Mouse (Mus musculus) kidney, adult 11 months (tissue): Measurements from ENCODE around the gene Dlgap5.
"Not testable (repeated sequence)": the region's sequence is repeated elsewhere in the genome, so short reads cannot be mapped to it uniquely, and the experiment has no call there.

Experiments used
- DNase-seq: peaks from one replicate; pipeline ENCODE4 v3.0.0; 2022

Gene Dlgap5

GRCm38 (mm10) chr14:47417775-47418665 is at the start of gene Dlgap5:
Gene Dlgap5 (minus strand): TSS chr14:47418407.
- DNase-seq = peak; percentile 89

GRCm38 (mm10) chr14:47465468-47466175 is 47.4 kb upstream of the Dlgap5 start:
- DNase-seq = no peak

- DNase-seq = no peak
Measured at GRCm38 (mm10) chr14:47464426-47464825, 46.2 kb upstream of the Dlgap5 start.

- DNase-seq = no peak
Measured at GRCm38 (mm10) chr14:47462877-47463460, 44.8 kb upstream of the Dlgap5 start.

- no peak for DNase-seq
Measured at GRCm38 (mm10) chr14:47462453-47462852, 44.2 kb upstream of the Dlgap5 start.

GRCm38 (mm10) chr14:47461997-47462396 is 43.8 kb upstream of the Dlgap5 start:
- DNase-seq = no peak

GRCm38 (mm10) chr14:47459556-47459955 is 41.3 kb upstream of the Dlgap5 start:
- DNase-seq = peak; percentile 20

- not testable (repeated sequence) for DNase-seq
Measured at GRCm38 (mm10) chr14:47450121-47450520, 31.9 kb upstream of the Dlgap5 start, which contains the start of gene Fbxo34. Gene Fbxo34 (plus strand): TSS chr14:47450421.

- no peak for DNase-seq
Measured at GRCm38 (mm10) chr14:47445331-47446095, 27.3 kb upstream of the Dlgap5 start.

- DNase-seq = no peak
Measured at GRCm38 (mm10) chr14:47444907-47445306, 26.7 kb upstream of the Dlgap5 start.

GRCm38 (mm10) chr14:47438947-47439346 is 20.7 kb upstream of the Dlgap5 start:
- DNase-seq = no peak

GRCm38 (mm10) chr14:47432987-47433386 is 14.8 kb upstream of the Dlgap5 start:
- no peak for DNase-seq

- no peak for DNase-seq
Measured at GRCm38 (mm10) chr14:47422466-47422865, 4.3 kb upstream of the Dlgap5 start.

GRCm38 (mm10) chr14:47421606-47422005 is 3.4 kb upstream of the Dlgap5 start:
- no peak for DNase-seq

- no peak for DNase-seq
Measured at GRCm38 (mm10) chr14:47419723-47420276, 1.6 kb upstream of the Dlgap5 start.

- DNase-seq = no peak
Measured at GRCm38 (mm10) chr14:47419034-47419625, 923 bp upstream of the Dlgap5 start.

GRCm38 (mm10) chr14:47418666-47418991 is 422 bp upstream of the Dlgap5 start:
- DNase-seq = no peak

- no peak for DNase-seq
Measured at GRCm38 (mm10) chr14:47417346-47417745, 861 bp downstream of the Dlgap5 start.

- no peak for DNase-seq
Measured at GRCm38 (mm10) chr14:47406000-47406399, 12.2 kb downstream of the Dlgap5 start.

- no peak for DNase-seq
Measured at GRCm38 (mm10) chr14:47402735-47403134, 15.5 kb downstream of the Dlgap5 start.

- no peak for DNase-seq
Measured at GRCm38 (mm10) chr14:47396165-47396652, 22.0 kb downstream of the Dlgap5 start.

GRCm38 (mm10) chr14:47395462-47396026 is 22.7 kb downstream of the Dlgap5 start:
- DNase-seq = no peak
